ENCODE assay signal across 7 mouse cellular contexts in genomic region chr6:72828037-72828436, GRCm38 (mm10). TPM values are rescaled to one million over a fixed set of nuclear protein-coding genes. Genes with fewer than 3 reads are reported as not detected.
DNase-seq lines count a peak whose midpoint lies in the region; ATAC-seq and TF ChIP-seq lines count a peak whose summit lies in the region.
"Not testable (repeated sequence)": the region's sequence is repeated elsewhere in the genome, so short reads cannot be mapped to it uniquely, and the experiment has no call there.

No protein-coding gene starts in this region.

- H3K27ac ChIP-seq in heart, embryonic 12.5 days (ENCODE audit: poor library complexity, severe bottlenecking); hindbrain, embryonic 14.5 days; intestine, postnatal 0 days (ENCODE audit: low read depth, low read length); midbrain, embryonic 15.5 days: not testable (repeated sequence)

- H3K4me2 ChIP-seq in heart, embryonic 12.5 days, result peak overlapping the region; percentile 40
- peak overlapping the region; percentile 6; the same call in 1 of the 2 replicates for H3K4me2 ChIP-seq in hindbrain, embryonic 14.5 days (replicated peaks)
- 0 out of 2 replicates have a peak overlapping the region, but pooled peaks have one; percentile 24 for H3K4me2 ChIP-seq in intestine, postnatal 0 days (replicated peaks; ENCODE audit: low read depth)
- H3K4me2 ChIP-seq in midbrain, embryonic 15.5 days, result 0 out of 2 replicates have a peak overlapping the region, but pooled peaks have one; percentile 9

- H3K4me3 ChIP-seq in heart, embryonic 12.5 days; hindbrain, embryonic 14.5 days (replicated peaks; ENCODE audit: low read length); intestine, postnatal 0 days (ENCODE audit: low read depth, low read length); midbrain, embryonic 15.5 days: not testable (repeated sequence)

- TF ChIP-seq CTCF in intestine, postnatal 0 days (IDR thresholded peaks at IDR 0.05; ENCODE audit: low read depth), result not testable (repeated sequence)

- H3K9me3 ChIP-seq in heart, embryonic 12.5 days (replicated peaks); hindbrain, embryonic 14.5 days (ENCODE audit: control insufficient read depth, low read length); intestine, postnatal 0 days (ENCODE audit: control insufficient read depth); midbrain, embryonic 15.5 days: not testable (repeated sequence)

- DNase-seq in ES-CJ7 (ENCODE audit: low read depth, low spot score) (peak; percentile 56), liver (peak; percentile 16)
- not testable (repeated sequence) for DNase-seq in hindbrain, embryonic 14.5 days (ENCODE audit: low spot score)
- peak; percentile 13 to 15 for DNase-seq in lung, adult 18-20 months

- ATAC-seq in heart, embryonic 12.5 days (ENCODE audit: insufficient number of reproducible peaks, low FRiP score); hindbrain, embryonic 14.5 days (ENCODE audit: low FRiP score); intestine, postnatal 0 days; midbrain, embryonic 15.5 days (replicated peaks): not testable (repeated sequence)

- not testable (repeated sequence) for H3K9ac ChIP-seq in heart, embryonic 12.5 days; hindbrain, embryonic 14.5 days; intestine, postnatal 0 days (ENCODE audit: low read depth, low read length); midbrain, embryonic 15.5 days

- H3K36me3 ChIP-seq in heart, embryonic 12.5 days; hindbrain, embryonic 14.5 days (replicated peaks; ENCODE audit: control insufficient read depth, insufficient read depth); intestine, postnatal 0 days (ENCODE audit: control insufficient read depth, insufficient read depth); midbrain, embryonic 15.5 days (replicated peaks): not testable (repeated sequence)

- WGBS in heart, embryonic 12.5 days, result 8% methylated on average over 9 of the region's 9 CpGs
- WGBS in hindbrain, embryonic 14.5 days, result 7% methylated on average over 9 of the region's 9 CpGs
- 9% methylated on average over 7 of the region's 9 CpGs for WGBS in intestine, postnatal 0 days
- WGBS in midbrain, embryonic 15.5 days, result 11% methylated on average over 9 of the region's 9 CpGs

- peaks cover 12% of the 10 kb centered on the region for H3K4me1 ChIP-seq in heart, embryonic 12.5 days (replicated peaks)
- not testable (repeated sequence) for H3K4me1 ChIP-seq in hindbrain, embryonic 14.5 days (replicated peaks; ENCODE audit: control insufficient read depth, insufficient read depth, low read length); intestine, postnatal 0 days (replicated peaks; ENCODE audit: control insufficient read depth, insufficient read depth, low read length)
- H3K4me1 ChIP-seq in midbrain, embryonic 15.5 days, result peaks cover 14% of the 10 kb centered on the region

- not testable (repeated sequence) for H3K27me3 ChIP-seq in heart, embryonic 12.5 days (replicated peaks); hindbrain, embryonic 14.5 days (ENCODE audit: control insufficient read depth, insufficient read depth, low read length); intestine, postnatal 0 days (replicated peaks; ENCODE audit: control insufficient read depth, insufficient read depth, low read length); midbrain, embryonic 15.5 days (replicated peaks)

RNA-seq across cellular contexts. Expression of gene Tcf7l1, which starts 39.0 kb away (rescaled TPM):
- 18.5 and 20.2 TPM in 2 replicates for polyA plus RNA-seq in heart, embryonic 12.5 days (2016; fragmentation: Nextera tagmentation; extraction: Ambion mirVana)
- 7.2 and 7.3 TPM in 2 replicates for polyA plus RNA-seq in hindbrain, embryonic 14.5 days (2014; fragmentation: Nextera tagmentation; extraction: Ambion mirVana)
- polyA plus RNA-seq in intestine, postnatal 0 days (2015; fragmentation: Nextera tagmentation; extraction: Ambion mirVana), result 6.6 and 6.8 TPM in 2 replicates
- 6.1 and 7.2 TPM in 2 replicates for polyA plus RNA-seq in midbrain, embryonic 15.5 days (2015; fragmentation: Nextera tagmentation; extraction: Ambion mirVana)
